Mouse (Mus musculus) urinary bladder, postnatal 25 days (tissue): ENCODE measurements around the gene Prm2.

Experiments
- DNase-seq: peaks from one replicate; pipeline ENCODE4 v3.0.0; 2022; ENCODE audit warnings: low spot score

Gene Prm2

DNA sequence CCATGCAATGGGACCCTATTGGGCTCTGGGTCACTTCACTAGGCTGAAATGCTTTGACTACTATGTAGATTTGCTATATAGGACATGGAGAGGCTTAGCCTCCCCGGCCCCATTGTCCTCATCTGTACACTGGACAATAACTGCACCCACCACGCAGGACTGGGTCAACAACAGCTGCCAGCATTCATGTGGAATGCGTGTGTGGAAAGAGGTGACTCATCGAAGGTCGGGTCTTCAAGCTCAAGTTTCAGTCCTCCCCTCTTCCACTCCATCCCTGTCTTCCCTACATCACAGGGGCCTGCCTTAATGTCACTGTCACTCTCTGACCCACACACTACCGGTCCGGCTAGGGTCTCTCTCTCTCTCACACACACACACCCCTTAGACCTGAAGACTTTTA is 19.6 kb downstream of the Prm2 start:
- no peak for DNase-seq

DNA sequence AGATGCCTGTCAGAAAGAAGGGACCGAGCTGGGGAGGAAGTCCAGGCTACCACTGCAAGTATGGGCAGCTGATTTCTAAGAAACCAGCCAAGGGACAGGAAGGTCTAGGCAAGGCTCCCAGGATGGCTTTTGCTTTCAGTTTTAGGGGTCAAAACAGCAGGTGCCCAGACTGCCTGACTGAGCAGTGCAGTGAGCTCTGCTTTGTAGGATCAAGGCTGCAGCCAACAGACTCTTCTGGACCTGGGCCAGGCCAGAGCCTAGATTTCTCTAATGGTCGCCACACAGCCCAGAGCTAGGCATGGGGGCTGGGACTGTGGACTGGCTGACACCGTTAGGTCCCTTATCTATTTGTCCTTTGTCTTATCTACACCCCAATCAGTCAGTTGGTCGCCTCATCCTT is 21.2 kb downstream of the Prm2 start:
- no peak for DNase-seq

DNA sequence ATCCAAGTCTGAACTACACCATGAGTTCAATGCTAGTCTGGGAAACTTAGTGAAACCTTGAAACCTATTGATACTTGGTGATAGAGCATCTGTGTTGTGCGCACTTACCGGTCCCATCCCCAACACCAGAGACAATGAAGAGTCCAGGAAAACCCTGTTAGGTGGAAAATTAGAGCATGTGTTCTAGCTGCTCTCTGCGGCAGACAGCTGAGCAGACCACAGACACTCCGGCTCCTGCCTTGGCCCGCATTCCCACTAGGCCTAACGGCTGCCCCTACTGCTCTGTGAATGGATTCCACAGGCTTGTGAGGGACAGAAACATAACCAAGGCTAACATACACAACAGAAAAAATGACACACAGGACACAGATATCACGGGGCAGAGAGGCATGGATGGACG is 22.4 kb downstream of the Prm2 start:
- DNase-seq, result no peak

DNA sequence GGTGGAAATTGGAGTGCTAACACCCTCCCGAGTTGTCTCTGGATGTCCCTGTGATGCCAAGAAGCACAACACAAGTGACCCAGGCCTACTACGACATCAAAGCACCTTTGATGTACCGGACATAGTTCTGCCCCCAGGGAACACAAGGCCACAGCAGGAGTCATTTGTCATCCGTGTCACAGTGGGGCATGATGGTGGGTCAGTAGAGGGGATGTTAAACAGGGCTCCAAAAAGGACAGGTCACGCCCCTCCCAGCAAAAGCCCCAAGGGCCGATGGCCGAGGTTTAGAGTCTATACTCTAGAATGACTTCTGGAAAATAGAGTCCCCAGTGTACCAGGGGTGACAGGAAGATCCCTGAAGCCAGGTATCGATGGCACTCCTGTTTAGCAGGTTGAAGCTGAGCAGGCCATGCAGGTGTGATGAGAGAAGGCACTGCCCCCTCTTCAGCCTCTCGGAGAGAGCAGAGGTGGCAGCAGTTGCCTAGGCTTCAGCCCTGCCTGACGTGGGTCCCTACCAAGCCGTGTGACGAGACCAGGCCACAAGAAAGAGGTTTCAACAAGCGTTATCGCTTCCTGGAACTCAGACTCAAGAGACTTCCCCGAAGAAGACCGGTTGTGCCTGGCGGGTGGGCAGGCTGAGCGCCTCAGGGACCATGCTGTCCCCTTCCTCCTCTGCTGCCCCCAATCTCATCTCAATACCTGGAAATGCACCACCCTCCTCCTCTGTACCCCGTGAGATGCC is 24.0 kb downstream of the Prm2 start:
- DNase-seq, result no peak

DNA sequence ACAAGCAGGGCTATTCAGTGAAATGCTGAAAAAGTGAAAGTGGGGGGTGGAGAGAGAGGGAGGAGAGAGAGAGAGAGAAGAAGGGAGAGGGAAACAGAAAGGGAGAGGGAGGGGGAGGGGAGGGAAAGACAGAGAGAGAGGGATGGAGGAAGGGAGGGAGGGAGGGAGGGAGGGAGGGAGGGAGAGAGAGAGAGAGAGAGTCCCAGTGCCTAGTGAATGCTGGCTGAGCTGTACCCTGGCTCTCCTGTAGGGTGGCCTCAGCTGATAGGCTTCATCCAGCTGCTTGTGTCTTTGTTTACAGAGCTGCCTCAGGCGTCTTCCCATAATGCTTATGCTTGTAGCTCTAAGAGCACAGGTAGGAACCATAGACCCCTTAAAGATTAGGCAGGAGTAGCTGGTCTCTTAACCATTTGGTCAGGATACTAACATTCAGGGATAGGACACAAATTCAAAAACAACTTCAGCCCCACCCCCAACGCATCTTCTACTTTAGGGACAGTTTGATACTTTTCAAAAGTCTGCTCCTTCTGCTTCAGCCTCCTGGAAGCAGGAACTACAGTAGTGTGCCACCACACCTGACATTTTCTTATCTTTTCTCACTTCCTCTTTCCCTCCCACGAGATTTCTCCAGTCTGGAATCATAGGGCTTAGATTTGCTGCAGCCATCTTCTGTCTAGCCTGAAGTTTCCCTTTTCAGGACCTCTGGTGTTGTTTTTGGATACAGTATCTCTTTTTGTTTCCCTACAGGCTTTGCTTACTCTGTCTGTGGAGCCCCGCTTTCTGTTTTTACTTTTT is 25.2 kb downstream of the Prm2 start:
- DNase-seq, result no peak

DNA sequence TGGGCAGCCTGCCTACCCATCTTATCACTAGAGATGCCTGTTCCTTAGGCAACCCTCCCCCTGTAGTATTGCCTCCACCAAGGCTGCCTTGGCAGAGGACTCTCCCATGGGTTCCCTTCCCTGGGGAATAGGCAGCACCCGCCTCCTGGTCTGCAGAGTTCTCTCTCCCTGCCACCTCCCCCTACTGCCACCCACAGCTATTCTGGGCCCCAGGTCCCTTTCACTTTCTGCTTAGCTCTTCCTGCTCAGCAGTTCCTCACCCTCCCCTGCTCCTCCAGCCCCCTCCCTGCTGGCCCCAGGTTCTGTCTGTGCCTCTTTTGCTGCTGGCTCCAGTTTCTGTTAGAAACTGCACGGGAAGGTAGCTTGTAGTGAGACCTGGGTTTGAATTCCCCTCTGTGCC is 26.3 kb downstream of the Prm2 start:
- DNase-seq, result no peak

DNA sequence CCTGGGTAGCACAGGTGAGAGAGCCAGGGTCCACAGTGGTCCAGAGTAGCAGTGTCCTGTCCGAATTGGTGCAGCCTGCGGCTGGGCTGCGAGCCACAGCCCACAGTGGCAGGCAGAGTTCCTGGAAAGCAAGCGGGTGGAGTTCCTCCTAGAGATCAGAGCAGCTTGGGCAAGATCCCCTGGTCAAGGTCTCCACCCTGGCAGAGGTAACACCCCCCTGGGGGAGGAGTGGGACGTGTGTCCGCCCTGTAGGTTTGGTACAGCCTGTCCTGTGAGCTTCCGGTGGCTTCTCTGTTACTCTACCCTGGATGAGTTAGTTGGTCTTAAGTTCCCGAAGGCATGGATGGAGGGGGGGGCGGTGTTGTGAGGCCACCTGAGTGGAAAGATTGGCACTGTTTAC is 27.1 kb downstream of the Prm2 start:
- DNase-seq, result no peak

DNA sequence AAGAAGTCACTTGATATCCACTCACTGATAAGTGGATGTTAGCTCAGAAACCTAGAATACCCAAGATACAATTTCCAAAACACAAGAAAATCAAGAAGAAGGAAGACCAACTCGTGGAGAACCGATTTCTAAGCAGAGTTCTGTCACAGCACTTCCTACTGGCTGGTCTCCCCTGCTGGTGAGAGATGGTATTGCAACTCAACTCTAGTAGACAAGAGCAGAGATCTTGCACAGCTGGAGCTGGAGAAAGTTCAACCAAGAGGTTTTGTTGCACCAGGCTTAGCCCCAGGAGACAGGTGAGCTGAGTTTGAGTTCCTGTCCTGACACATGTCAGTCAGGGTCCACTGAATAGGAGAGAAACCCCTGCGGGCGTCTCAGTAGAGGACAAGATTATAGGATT is 28.8 kb downstream of the Prm2 start:
- DNase-seq, result peak; percentile 75

DNA sequence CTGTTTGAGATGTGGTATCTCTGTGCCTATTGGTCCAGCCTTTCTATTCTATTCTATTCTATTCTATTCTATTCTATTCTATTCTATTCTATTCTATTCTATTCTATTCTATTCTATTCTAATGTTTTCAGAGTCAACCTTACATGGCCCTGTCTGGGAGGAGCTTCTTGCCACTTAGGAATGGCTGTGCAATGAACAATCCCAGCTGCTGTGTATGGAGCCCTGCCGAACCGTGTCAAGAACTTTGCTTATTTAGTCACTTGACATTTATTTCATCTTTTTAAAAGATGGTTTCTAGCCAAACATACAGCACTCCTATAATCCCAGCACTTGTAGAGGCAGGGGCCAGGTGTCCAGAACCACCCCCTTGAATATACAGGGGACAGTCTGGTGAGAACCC is 31.6 kb downstream of the Prm2 start:
- no peak for DNase-seq

DNA sequence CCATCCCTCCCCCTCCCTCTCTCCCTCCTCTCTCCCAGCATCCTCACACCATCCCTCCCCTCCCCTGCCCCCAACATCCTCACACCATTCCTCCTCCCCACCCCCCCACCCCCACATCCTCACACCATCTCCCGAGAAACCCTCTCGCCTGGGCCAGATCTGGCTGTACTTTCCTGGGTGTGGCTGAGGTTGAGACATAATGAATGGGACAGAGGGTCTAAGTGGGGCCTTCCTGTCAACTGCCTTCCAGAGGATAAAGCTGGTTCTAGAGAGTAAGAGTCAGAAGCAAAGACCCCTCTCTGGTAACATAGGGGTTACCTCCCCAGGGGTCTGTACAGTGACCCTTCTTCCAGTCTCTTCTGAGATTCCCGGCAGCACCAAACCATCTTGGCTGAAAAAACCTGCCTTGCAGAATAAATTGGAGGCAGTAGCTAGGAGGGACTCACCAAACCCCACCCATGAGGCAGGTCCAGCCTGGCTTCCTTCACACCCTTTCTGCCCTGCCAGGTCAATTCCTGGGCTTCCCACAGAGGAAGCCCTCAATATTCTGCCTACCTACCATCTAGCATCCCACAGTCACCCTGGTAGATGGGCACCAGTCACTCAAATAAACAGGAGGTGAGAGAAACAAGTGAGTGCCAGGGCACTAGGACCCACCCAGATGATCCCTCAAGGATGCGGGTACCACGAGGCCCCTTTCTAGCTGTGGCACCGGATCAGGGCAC is 32.2 kb downstream of the Prm2 start:
- no peak for DNase-seq

DNA sequence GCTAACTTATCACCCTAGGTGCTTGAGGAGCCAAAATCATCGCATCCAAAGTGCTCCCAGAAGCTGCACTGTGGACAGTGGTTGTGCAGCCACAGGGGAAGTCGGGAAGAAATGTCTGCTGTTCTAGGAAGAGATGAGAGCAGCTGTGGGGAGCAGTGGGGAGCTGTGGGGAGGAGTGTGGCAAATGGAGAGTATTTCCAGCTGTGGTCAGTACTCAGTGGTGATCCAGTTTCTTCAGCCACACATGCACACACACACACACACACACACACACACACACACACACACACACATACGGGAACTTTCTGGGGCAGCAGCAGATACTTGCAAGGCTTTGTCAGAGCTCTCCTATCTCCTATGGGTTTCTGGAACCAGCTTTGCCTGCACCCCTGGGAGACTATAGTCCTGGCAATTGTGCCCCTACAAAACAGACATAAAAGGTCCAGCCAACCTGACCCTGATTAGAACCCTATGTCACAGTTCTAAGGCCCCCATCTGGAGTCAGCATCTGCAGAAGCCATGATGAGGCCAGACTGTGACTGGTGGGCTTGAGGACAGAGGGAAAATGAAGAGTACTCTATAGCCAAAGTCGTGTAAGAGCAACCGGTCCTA is 33.3 kb downstream of the Prm2 start:
- no peak for DNase-seq

DNA sequence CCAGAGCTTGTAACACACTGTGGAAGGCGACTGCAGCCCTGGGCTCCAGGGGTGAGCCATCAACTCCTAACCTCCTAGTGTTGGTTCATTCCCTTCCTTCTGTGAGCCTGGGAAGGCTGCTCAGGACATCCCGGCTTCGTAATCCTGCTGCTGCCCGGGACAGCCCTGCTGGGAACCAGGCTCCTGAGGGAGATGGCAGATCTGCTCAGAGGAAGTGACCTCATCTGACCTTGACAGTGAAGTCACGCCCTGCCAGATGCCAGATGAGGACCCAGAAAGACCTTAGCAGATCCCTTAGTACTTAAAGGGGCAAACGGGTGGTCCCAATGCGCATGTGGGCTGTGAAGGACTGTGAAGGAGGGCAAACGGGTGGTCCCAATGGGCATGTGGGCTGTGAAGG is 34.8 kb downstream of the Prm2 start:
- no peak for DNase-seq

DNA sequence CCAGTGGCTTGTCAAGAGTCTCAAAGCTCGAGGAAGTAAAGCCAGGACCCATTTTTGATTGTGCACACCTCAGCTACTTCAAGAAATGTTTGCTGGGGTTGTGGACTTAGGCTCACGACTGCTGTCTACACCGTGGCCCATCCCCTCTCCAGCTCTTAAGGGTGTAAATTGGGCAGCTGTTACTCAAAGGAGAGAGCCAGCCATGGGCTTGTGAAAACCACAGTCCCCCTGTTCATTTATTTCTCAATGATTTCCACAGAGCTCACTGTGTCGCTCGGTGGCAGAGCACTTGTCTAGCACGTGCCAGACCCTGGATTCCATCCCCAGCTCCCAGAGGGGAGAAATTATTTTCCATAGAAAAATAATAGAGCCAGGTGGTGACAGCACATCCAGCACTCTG is 39.8 kb downstream of the Prm2 start:
- no peak for DNase-seq

DNA sequence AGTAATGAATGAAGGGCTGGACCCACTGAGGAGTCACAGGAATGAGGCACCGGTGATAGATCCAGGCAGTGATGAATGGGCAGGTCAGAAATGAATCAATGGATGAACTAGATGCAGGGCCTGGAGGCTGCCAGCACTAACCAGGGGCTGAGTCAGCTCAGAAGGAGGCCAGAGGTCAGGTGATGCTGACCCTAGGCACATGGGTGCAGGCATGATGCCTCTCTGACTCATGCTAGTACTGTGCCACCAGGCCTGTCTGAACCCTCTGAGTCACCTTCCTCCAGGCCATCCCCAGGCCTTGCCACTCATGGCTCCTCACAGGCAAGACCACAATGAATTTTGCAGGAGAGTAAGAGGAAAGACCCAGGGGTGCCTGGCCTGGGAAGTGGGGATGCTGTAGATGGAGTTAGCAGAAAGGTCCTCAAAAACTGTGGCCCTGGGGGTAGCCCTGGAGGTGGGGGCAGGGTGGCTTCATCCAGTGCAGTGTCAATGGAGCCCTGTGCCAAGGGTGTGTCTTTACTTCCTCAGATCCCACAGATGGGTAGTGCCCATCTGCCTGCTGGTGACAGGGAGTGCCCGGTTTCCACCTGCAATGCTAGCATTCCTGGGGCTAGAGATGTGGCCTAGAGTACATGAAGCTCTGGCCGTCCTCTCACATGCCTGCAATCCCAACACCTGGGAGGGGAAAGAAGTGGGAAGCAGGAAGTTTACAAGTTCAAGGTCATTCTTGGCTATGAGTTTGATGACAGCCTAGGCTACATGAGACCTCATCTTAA is 41.2 kb downstream of the Prm2 start:
- no peak for DNase-seq

DNA sequence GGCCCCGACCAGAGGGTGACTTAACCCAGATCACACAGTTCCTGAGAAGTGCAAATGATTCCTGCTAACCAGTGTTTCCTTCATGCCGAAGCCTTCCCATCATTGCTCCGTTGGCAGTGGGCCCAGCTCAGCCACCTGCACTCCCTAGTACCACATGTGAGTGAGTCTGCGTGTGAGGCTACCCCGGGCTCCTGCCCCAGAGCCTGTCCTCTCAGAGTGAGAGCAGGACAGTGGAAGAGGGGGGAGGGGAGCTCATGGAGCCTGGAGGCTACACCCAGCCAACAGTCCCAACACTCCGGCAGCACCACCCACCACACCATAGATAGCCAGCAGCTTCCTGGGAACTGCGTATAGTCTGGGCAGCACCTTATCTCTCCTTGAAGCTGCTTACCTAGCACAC is 46.1 kb downstream of the Prm2 start:
- DNase-seq, result no peak

DNA sequence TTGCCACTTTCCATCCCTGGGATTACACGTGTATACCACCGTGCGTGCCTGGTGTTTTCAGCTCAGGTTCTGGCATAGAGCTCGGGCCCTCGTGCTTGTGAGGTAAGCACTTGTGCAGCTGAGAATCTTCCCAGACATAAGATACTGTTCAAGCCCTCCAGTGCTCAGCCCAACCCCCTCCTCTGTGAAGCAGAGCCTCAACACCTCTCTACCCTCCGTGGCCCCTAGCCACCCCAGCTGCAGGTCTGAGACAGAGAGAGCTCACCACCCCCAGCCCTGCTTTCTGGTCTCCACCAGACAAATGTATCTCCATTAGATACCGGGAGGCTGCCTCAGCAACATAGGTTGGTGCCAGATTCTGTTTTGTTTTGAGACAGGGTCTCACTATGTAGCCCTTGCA is 46.7 kb downstream of the Prm2 start:
- no peak for DNase-seq
